Mouse (Mus musculus) hindbrain, embryonic 15.5 days (tissue): ENCODE results near the gene Rtl5. TPM values are rescaled to one million over a fixed set of nuclear protein-coding genes. Genes with fewer than 3 reads are reported as not detected.
"Not testable (repeated sequence)": the region's sequence is repeated elsewhere in the genome, so short reads cannot be mapped to it uniquely, and the experiment has no call there.

Experiments used
- ATAC-seq: fragments of 200-750 bp; cut with Nextera tagmentation; 2 replicates; pipeline ENCODE4 v1.8.0; 2017; ENCODE audit warnings: low read depth, moderate number of reproducible peaks, moderate TSS enrichment; ENCODE audit not compliant: low FRiP score
- H3K27ac ChIP-seq: fragments of 300-500 bp; sonication (generic); replicated peaks from 2 replicates; pipeline ENCODE4 v1.5.1; 2015; ENCODE audit warnings: mild to moderate bottlenecking, inconsistent platforms
- H3K27me3 ChIP-seq: fragments of 300-500 bp; sonication (generic); 2 replicates; pipeline ENCODE4 v1.6.1; 2015; ENCODE audit warnings: control low read depth, inconsistent platforms
- H3K36me3 ChIP-seq: fragments of 300-500 bp; sonication (generic); 2 replicates; pipeline ENCODE4 v1.6.1; 2015; ENCODE audit warnings: control low read depth, inconsistent platforms
- H3K4me1 ChIP-seq: fragments of 300-500 bp; sonication (generic); replicated peaks from 2 replicates; pipeline ENCODE4 v1.6.1; 2015; ENCODE audit warnings: control low read depth, inconsistent platforms
- H3K4me2 ChIP-seq: fragments of 300-500 bp; sonication (generic); 2 replicates; pipeline ENCODE4 v1.6.1; 2015; ENCODE audit warnings: moderate library complexity, mild to moderate bottlenecking, inconsistent platforms
- H3K4me3 ChIP-seq: fragments of 300-500 bp; sonication (generic); 2 replicates; pipeline ENCODE4 v1.5.1; 2015; ENCODE audit warnings: mild to moderate bottlenecking, inconsistent platforms
- H3K9ac ChIP-seq: fragments of 300-500 bp; sonication (generic); 2 replicates; pipeline ENCODE4 v1.6.1; 2015; ENCODE audit warnings: inconsistent platforms
- H3K9me3 ChIP-seq: fragments of 300-500 bp; sonication (generic); 2 replicates; pipeline ENCODE4 v1.6.1; 2016; ENCODE audit warnings: control low read depth, inconsistent platforms
- WGBS: fragments of 180-500 bp; shearing (Covaris S2); methylation state at CpG from one replicate; pipeline ENCODE4 v1.1.7; 2015; 5-methylcytosine and 5-hydroxymethylcytosine counted together
- polyA plus RNA-seq: library from polyadenylated mRNA; unstranded; fragments of >200 nt; fragmentation: Nextera tagmentation; extraction: Ambion mirVana; gene quantifications from 2 replicates; pipeline ENCODE4 v1.2.1, GENCODE M21; 2015

The Rtl5 gene
- 5.3 and 8.2 TPM in 2 replicates for polyA plus RNA-seq

GRCm38 (mm10) chrX:102070591-102071471 is at the start of gene Rtl5:
Rtl5 (minus strand) TSS chrX:102071304.
- 18% methylated on average over 60 of the region's 61 CpGs for WGBS
- H3K4me1 ChIP-seq, result peaks cover 14% of the 10 kb centered on the region

GRCm38 (mm10) chrX:102119042-102119864 is 48.1 kb upstream of the Rtl5 start, which contains the start of gene Pin4:
Pin4 (plus strand) TSS chrX:102119447.
- Histone ChIP-seq H3K9me3 (no peaks in the 10 kb centered on the region), H3K9ac (peak within 1 kb of the TSS; percentile 52), H3K4me2 (peak within 1 kb of the TSS; percentile 56), H3K36me3 (no peaks in the 10 kb centered on the region), H3K4me3 (peak within 1 kb of the TSS; percentile 60), H3K27me3 (no peaks in the 10 kb centered on the region), H3K4me1 (peaks cover 8% of the 10 kb centered on the region; the same call in 1 of the 2 replicates), H3K27ac (peak within 1 kb of the TSS; percentile 80)
- WGBS, result 15% methylated on average over 30 of the region's 30 CpGs
- peak; percentile 99 for ATAC-seq

More at GRCm38 (mm10) chrX:102070591-102071471, at the start of gene Rtl5:
- H3K27me3 ChIP-seq, result peaks cover 3% of the 10 kb centered on the region; the same call in 1 of the 2 replicates
- H3K9me3 ChIP-seq, result no peaks in the 10 kb centered on the region
- no peaks in the 10 kb centered on the region for H3K36me3 ChIP-seq
- H3K27ac ChIP-seq, result peak within 1 kb of the TSS; percentile 82
- peak within 1 kb of the TSS; percentile 67 for H3K9ac ChIP-seq
- peak; percentile 95 for ATAC-seq
- H3K4me3 ChIP-seq, result peak within 1 kb of the TSS; percentile 58
- peak within 1 kb of the TSS; percentile 65 for H3K4me2 ChIP-seq

DNA sequence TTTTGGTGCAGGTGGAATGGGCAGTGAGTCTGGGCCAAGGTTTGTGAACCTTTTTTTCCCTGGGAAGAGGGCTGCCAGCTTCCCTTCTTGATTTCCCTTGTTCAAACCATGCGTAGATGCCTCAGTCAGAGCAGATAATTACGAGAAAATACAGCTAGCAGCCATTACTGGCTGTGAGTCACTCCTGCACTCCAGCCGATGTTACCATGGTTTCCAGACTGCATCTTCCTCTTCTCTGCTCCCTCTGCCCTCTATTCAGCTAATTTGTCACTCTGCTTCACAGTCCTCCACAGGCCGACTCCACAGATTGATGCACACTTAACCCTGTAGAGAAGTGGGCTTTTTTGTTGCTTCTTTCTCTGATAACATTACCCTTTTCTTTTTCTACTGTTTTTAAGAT is 44.6 kb upstream of the Rtl5 start:
- Histone ChIP-seq H3K4me2 (no peak overlapping the region), H3K4me1 (peaks cover 8% of the 10 kb centered on the region; the same call in 1 of the 2 replicates), H3K36me3 (no peaks in the 10 kb centered on the region), H3K27ac (peak overlapping the region; percentile 75), H3K27me3 (no peaks in the 10 kb centered on the region), H3K4me3 (no peak overlapping the region), H3K9ac (no peak overlapping the region), H3K9me3 (no peaks in the 10 kb centered on the region)
- WGBS, result 28% methylated on average over 4 of the region's 4 CpGs
- ATAC-seq, result no peak

GRCm38 (mm10) chrX:102109349-102109748 is 38.2 kb upstream of the Rtl5 start:
- WGBS, result 88% methylated on average over 5 of the region's 5 CpGs
- ATAC-seq, H3K4me2 ChIP-seq, H3K27me3 ChIP-seq, H3K9ac ChIP-seq, H3K4me3 ChIP-seq, H3K27ac ChIP-seq, H3K36me3 ChIP-seq, H3K9me3 ChIP-seq, H3K4me1 ChIP-seq: not testable (repeated sequence)

DNA sequence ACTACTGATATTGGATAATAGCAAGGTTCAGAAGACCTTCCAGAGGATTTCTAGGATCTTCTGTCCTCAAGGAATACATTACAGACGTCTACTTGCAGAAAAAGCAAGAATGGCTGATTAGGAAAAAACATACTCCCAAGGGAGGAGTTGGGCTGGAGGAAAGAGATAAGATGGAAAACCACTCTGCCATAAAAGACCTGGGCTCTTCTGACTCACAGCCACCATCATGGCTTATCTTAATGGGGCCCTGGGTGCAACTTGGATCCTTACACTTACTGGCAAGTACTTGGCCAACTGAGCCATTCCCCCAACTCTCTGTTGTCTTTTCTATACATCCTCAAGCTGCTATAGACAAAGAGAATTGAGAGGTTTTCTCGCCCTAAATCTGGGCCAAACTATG is 32.7 kb upstream of the Rtl5 start:
- H3K27ac ChIP-seq, H3K9me3 ChIP-seq, H3K36me3 ChIP-seq, H3K27me3 ChIP-seq, H3K9ac ChIP-seq, ATAC-seq, H3K4me2 ChIP-seq, H3K4me3 ChIP-seq, H3K4me1 ChIP-seq: not testable (repeated sequence)
- WGBS, result 69% methylated on average over 2 of the region's 2 CpGs

DNA sequence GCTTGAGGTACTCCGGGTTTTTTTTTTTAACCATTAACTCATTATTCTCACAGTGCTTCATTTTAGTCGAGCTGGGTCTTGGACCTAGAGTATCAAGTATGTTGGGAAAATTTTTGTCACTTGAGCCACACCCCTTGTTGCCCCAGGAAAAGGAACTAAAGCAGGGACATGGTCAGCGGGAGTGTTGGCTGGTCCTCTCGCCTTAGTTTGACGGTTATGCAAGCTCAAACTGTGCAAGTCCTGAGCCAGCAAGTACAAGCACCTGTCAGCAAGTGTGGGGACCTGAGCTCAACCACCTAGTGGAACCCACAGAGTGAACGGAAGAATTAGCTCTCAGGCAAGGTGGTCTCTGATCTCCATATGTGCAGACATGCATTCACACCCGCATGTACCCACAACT is 30.8 kb upstream of the Rtl5 start:
- Histone ChIP-seq H3K27me3 (0 out of 2 replicates have a peak, but pooled peaks cover 3% of the 10 kb centered on the region), H3K4me3 (no peak overlapping the region), H3K9ac (no peak overlapping the region), H3K4me2 (no peak overlapping the region), H3K4me1 (no peaks in the 10 kb centered on the region), H3K9me3 (no peaks in the 10 kb centered on the region), H3K27ac (no peak overlapping the region), H3K36me3 (no peaks in the 10 kb centered on the region)
- WGBS, result 73% methylated on average over 7 of the region's 7 CpGs
- ATAC-seq, result no peak

- no peak overlapping the region for H3K4me3 ChIP-seq
- no peak overlapping the region for H3K27ac ChIP-seq
- H3K4me2 ChIP-seq, result no peak overlapping the region
- H3K36me3 ChIP-seq, result no peaks in the 10 kb centered on the region
- no peak overlapping the region for H3K9ac ChIP-seq
- peaks cover 8% of the 10 kb centered on the region; the same call in 1 of the 2 replicates for H3K27me3 ChIP-seq
- H3K9me3 ChIP-seq, result no peaks in the 10 kb centered on the region
- 78% methylated on average over 7 of the region's 7 CpGs for WGBS
- no peak for ATAC-seq
- H3K4me1 ChIP-seq, result no peaks in the 10 kb centered on the region
Measured at GRCm38 (mm10) chrX:102094381-102094904, 23.3 kb upstream of the Rtl5 start.

DNA sequence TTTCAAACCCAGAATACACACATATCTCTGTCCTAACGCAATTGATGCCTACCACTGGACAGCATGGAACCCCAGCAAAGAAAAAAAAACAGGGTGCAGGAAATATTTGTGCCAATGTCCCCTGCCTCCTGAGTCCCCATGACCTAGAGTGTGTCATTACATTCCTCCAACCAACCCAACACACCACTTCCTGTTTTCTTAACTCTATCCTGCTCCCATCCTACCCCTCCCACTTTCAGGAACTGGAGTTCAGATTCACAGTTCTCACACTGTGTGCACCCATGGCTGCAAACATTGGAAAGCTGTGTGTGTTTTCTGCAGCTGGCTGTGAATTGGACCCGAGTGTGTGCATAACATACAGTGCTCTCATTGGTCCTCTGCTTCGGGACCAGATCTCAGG is 19.5 kb upstream of the Rtl5 start:
- 84% methylated on average over 3 of the region's 3 CpGs for WGBS
- ATAC-seq, result no peak
- H3K36me3 ChIP-seq, result no peaks in the 10 kb centered on the region

GRCm38 (mm10) chrX:102085798-102086443 is 14.8 kb upstream of the Rtl5 start:
- Histone ChIP-seq H3K4me1 (peaks cover 21% of the 10 kb centered on the region), H3K27ac (no peak overlapping the region), H3K27me3 (peaks cover 2% of the 10 kb centered on the region; the same call in 1 of the 2 replicates), H3K4me2 (no peak overlapping the region), H3K4me3 (no peak overlapping the region), H3K9me3 (no peaks in the 10 kb centered on the region), H3K9ac (no peak overlapping the region), H3K36me3 (no peaks in the 10 kb centered on the region)
- ATAC-seq, result no peak
- WGBS, result 84% methylated on average over 8 of the region's 8 CpGs

More for the DNA sequence above, 19.5 kb upstream of the Rtl5 start:
- no peaks in the 10 kb centered on the region for H3K4me1 ChIP-seq
- peaks cover 5% of the 10 kb centered on the region; the same call in 1 of the 2 replicates for H3K27me3 ChIP-seq
- H3K9ac ChIP-seq, result no peak overlapping the region
- H3K27ac ChIP-seq, result no peak overlapping the region
- no peaks in the 10 kb centered on the region for H3K9me3 ChIP-seq
- H3K4me2 ChIP-seq, result no peak overlapping the region
- H3K4me3 ChIP-seq, result no peak overlapping the region

GRCm38 (mm10) chrX:102082340-102082739 is 11.2 kb upstream of the Rtl5 start:
- Histone ChIP-seq H3K4me2 (peak overlapping the region; percentile 27; the same call in 1 of the 2 replicates), H3K27me3 (no peaks in the 10 kb centered on the region), H3K4me1 (peaks cover 21% of the 10 kb centered on the region), H3K9ac (no peak overlapping the region), H3K27ac (peak overlapping the region; percentile 83), H3K9me3 (no peaks in the 10 kb centered on the region), H3K36me3 (no peaks in the 10 kb centered on the region), H3K4me3 (no peak overlapping the region)
- no peak; the same call in 1 of the 2 replicates for ATAC-seq
- WGBS, result 22% methylated on average over 5 of the region's 5 CpGs

DNA sequence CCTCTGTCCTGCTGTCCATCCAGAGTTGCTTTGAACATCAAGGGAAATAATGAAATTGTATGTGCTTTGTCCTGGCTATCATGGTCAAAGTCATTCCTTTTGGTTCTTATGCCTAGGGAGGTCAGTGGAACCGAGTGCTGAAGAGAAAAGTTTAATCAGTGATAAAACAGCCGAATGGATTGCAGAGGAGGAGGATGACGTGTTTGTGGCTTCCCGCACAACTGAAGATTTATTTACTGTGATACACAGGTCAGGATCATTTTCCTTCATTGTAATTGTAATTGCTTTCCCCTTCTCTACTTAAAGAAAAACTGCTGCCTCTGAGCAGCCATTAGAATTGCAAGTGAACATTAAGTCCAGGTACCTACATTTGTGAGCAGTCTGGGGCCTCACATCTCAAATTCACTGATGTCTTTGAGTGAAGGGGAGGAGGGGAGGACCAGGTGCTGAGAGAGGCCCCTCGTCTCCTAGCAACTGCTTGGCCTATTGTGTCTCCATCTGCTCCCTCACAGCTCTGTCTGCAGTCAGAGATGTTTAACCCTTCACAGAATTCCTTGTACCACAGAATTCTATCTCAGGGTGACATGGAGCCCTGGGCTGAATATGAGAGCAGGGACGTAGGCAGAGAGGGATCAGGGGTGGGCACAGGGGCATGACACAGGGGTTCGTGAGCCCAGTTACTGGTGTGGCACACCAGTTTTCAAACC is 10.6 kb upstream of the Rtl5 start:
- Histone ChIP-seq H3K27me3 (no peaks in the 10 kb centered on the region), H3K27ac (peak overlapping the region; percentile 83), H3K9ac (no peak overlapping the region), H3K4me2 (peak overlapping the region; percentile 27; the same call in 1 of the 2 replicates), H3K4me3 (no peak overlapping the region), H3K36me3 (no peaks in the 10 kb centered on the region), H3K9me3 (no peaks in the 10 kb centered on the region), H3K4me1 (peaks cover 21% of the 10 kb centered on the region)
- WGBS, result 27% methylated on average over 7 of the region's 7 CpGs
- peak; percentile 92 for ATAC-seq
